Mouse (Mus musculus): Measurements from ENCODE around the gene Rcl1. TPM values are rescaled to one million over a fixed set of nuclear protein-coding genes. Genes with fewer than 3 reads are reported as not detected.
A peak's percentile ranks its signal among the peaks of the same experiment; 100 is the strongest.

Rcl1 gene
- polyA plus RNA-seq, 1 experiment, result 14.1 TPM

- peak overlapping the region; percentile 45 for H3K4me3 ChIP-seq (replicated peaks; ENCODE audit: extremely low read depth, low read depth, low read length)
- 13% methylated on average over 13 of the region's 13 CpGs for WGBS
Measured at GRCm38 (mm10) chr19:29102098-29102497, 923 bp downstream of the Rcl1 start.

GRCm38 (mm10) chr19:29105816-29106215, 4.6 kb downstream of the Rcl1 start:
- peaks cover 4% of the 10 kb centered on the region; the same call in 1 of the 2 replicates for H3K4me1 ChIP-seq (ENCODE audit: control insufficient read depth, insufficient read depth, low read length)
- TF ChIP-seq CTCF (IDR thresholded peaks at IDR 0.05; ENCODE audit: insufficient read depth, low read length) (no peak), POLR2A (IDR thresholded peaks at IDR 0.05; ENCODE audit: borderline replicate concordance, extremely low read depth, low read depth, low read length) (no peak)
- no peak overlapping the region for H3K4me3 ChIP-seq (replicated peaks; ENCODE audit: extremely low read depth, low read depth, low read length)
- WGBS, result 97% methylated on average over 4 of the region's 4 CpGs
- DNase-seq, result no peak

More at GRCm38 (mm10) chr19:29102098-29102497, 923 bp downstream of the Rcl1 start:
- TF ChIP-seq CTCF (IDR thresholded peaks at IDR 0.05; ENCODE audit: insufficient read depth, low read length), result no peak
- no peak for TF ChIP-seq POLR2A (IDR thresholded peaks at IDR 0.05; ENCODE audit: borderline replicate concordance, extremely low read depth, low read depth, low read length)
- DNase-seq, result no peak
- H3K4me1 ChIP-seq (ENCODE audit: control insufficient read depth, insufficient read depth, low read length), result peaks cover 4% of the 10 kb centered on the region; the same call in 1 of the 2 replicates

GRCm38 (mm10) chr19:29106261-29106660, 5.1 kb downstream of the Rcl1 start:
- Histone ChIP-seq H3K4me1 (ENCODE audit: control insufficient read depth, insufficient read depth, low read length) (peaks cover 4% of the 10 kb centered on the region; the same call in 1 of the 2 replicates), H3K4me3 (replicated peaks; ENCODE audit: extremely low read depth, low read depth, low read length) (no peak overlapping the region)
- DNase-seq, result no peak
- TF ChIP-seq CTCF (IDR thresholded peaks at IDR 0.05; ENCODE audit: insufficient read depth, low read length), result no peak
- no peak for TF ChIP-seq POLR2A (IDR thresholded peaks at IDR 0.05; ENCODE audit: borderline replicate concordance, extremely low read depth, low read depth, low read length)
- WGBS, result 73% methylated on average over 5 of the region's 5 CpGs

GRCm38 (mm10) chr19:29112662-29113061, 11.5 kb downstream of the Rcl1 start:
- TF ChIP-seq CTCF (IDR thresholded peaks at IDR 0.05; ENCODE audit: insufficient read depth, low read length) (0 out of 2 replicates have a peak, but pooled peaks have one; percentile 36), POLR2A (IDR thresholded peaks at IDR 0.05; ENCODE audit: borderline replicate concordance, extremely low read depth, low read depth, low read length) (peak; percentile 28; the same call in 1 of the 2 replicates)
- Histone ChIP-seq H3K4me3 (replicated peaks; ENCODE audit: extremely low read depth, low read depth, low read length) (peak overlapping the region; percentile 0), H3K4me1 (ENCODE audit: control insufficient read depth, insufficient read depth, low read length) (peaks cover 6% of the 10 kb centered on the region)
- WGBS, result 49% methylated on average over 8 of the region's 8 CpGs
- peak; percentile 63 for DNase-seq

GRCm38 (mm10) chr19:29113746-29114649, 12.8 kb downstream of the Rcl1 start:
- Histone ChIP-seq H3K4me3 (replicated peaks; ENCODE audit: extremely low read depth, low read depth, low read length) (no peak overlapping the region), H3K4me1 (ENCODE audit: control insufficient read depth, insufficient read depth, low read length) (peaks cover 6% of the 10 kb centered on the region)
- WGBS, result 75% methylated on average over 10 of the region's 10 CpGs
- TF ChIP-seq POLR2A (IDR thresholded peaks at IDR 0.05; ENCODE audit: borderline replicate concordance, extremely low read depth, low read depth, low read length) (no peak), CTCF (IDR thresholded peaks at IDR 0.05; ENCODE audit: insufficient read depth, low read length) (no peak)
- no peak for DNase-seq

- Histone ChIP-seq H3K4me1 (ENCODE audit: control insufficient read depth, insufficient read depth, low read length) (peaks cover 6% of the 10 kb centered on the region), H3K4me3 (replicated peaks; ENCODE audit: extremely low read depth, low read depth, low read length) (no peak overlapping the region)
- no peak for DNase-seq
- TF ChIP-seq CTCF (IDR thresholded peaks at IDR 0.05; ENCODE audit: insufficient read depth, low read length), result no peak
- no peak for TF ChIP-seq POLR2A (IDR thresholded peaks at IDR 0.05; ENCODE audit: borderline replicate concordance, extremely low read depth, low read depth, low read length)
- WGBS, result 90% methylated on average over 6 of the region's 6 CpGs
Measured at GRCm38 (mm10) chr19:29116796-29117195, 15.6 kb downstream of the Rcl1 start.

- H3K4me1 ChIP-seq (ENCODE audit: control insufficient read depth, insufficient read depth, low read length), result peaks cover 6% of the 10 kb centered on the region; the same call in 1 of the 2 replicates
- DNase-seq, result no peak
- no peak overlapping the region for H3K4me3 ChIP-seq (replicated peaks; ENCODE audit: extremely low read depth, low read depth, low read length)
- no peak for TF ChIP-seq CTCF (IDR thresholded peaks at IDR 0.05; ENCODE audit: insufficient read depth, low read length)
- no peak for TF ChIP-seq POLR2A (IDR thresholded peaks at IDR 0.05; ENCODE audit: borderline replicate concordance, extremely low read depth, low read depth, low read length)
- 82% methylated on average over 13 of the region's 13 CpGs for WGBS
Measured at GRCm38 (mm10) chr19:29118196-29118595, 17.0 kb downstream of the Rcl1 start.

- no peak for DNase-seq
- H3K4me1 ChIP-seq (ENCODE audit: control insufficient read depth, insufficient read depth, low read length), result no peaks in the 10 kb centered on the region
- TF ChIP-seq POLR2A (IDR thresholded peaks at IDR 0.05; ENCODE audit: borderline replicate concordance, extremely low read depth, low read depth, low read length) (no peak), CTCF (IDR thresholded peaks at IDR 0.05; ENCODE audit: insufficient read depth, low read length) (no peak)
- H3K4me3 ChIP-seq (replicated peaks; ENCODE audit: extremely low read depth, low read depth, low read length), result no peak overlapping the region
- WGBS, result 92% methylated on average over 6 of the region's 6 CpGs
Measured at GRCm38 (mm10) chr19:29120311-29120710, 19.1 kb downstream of the Rcl1 start.

GRCm38 (mm10) chr19:29121394-29121793, 20.2 kb downstream of the Rcl1 start:
- 83% methylated on average over 9 of the region's 9 CpGs for WGBS
- Histone ChIP-seq H3K4me1 (ENCODE audit: control insufficient read depth, insufficient read depth, low read length) (no peaks in the 10 kb centered on the region), H3K4me3 (replicated peaks; ENCODE audit: extremely low read depth, low read depth, low read length) (no peak overlapping the region)
- DNase-seq, result no peak
- TF ChIP-seq CTCF (IDR thresholded peaks at IDR 0.05; ENCODE audit: insufficient read depth, low read length) (no peak), POLR2A (IDR thresholded peaks at IDR 0.05; ENCODE audit: borderline replicate concordance, extremely low read depth, low read depth, low read length) (no peak)
